Mouse (Mus musculus): ENCODE measurements around the gene Gm10681.
"Not testable (repeated sequence)": the region's sequence is repeated elsewhere in the genome, so short reads cannot be mapped to it uniquely, and the experiment has no call there.

GRCm38 (mm10) chr3:98560711-98561110 is 27.9 kb downstream of the Gm10681 start:
- TF ChIP-seq CTCF (IDR thresholded peaks at IDR 0.05; ENCODE audit: borderline replicate concordance, insufficient read depth, low read depth, low read length); POLR2A (IDR thresholded peaks at IDR 0.05; ENCODE audit: borderline replicate concordance, insufficient read depth, low read length): not testable (repeated sequence)

All from cerebellum, adult 2 months (tissue).